Mouse (Mus musculus) hindbrain, postnatal 0 days (tissue): ENCODE results near the gene Gldn. TPM values are rescaled to one million over a fixed set of nuclear protein-coding genes. Genes with fewer than 3 reads are reported as not detected.

Experiments
- ATAC-seq: fragments of 200-750 bp; cut with Nextera tagmentation; 2 replicates; pipeline ENCODE4 v1.8.0; 2017; ENCODE audit warnings: mild to moderate bottlenecking, moderate TSS enrichment, moderate library complexity
- DNase-seq: peaks from one replicate; pipeline ENCODE4 v3.0.0-alpha.2; 2015; ENCODE audit warnings: low spot score
- H3K27ac ChIP-seq: fragments of 300-500 bp; sonication (generic); 2 replicates; pipeline ENCODE4 v1.5.1; 2014; ENCODE audit warnings: mild to moderate bottlenecking
- H3K27me3 ChIP-seq: fragments of 300-500 bp; sonication (generic); 2 replicates; pipeline ENCODE4 v1.6.1; 2014; ENCODE audit warnings: low read length, mixed read lengths; ENCODE audit not compliant: insufficient read depth
- H3K36me3 ChIP-seq: fragments of 300-500 bp; sonication (generic); 2 replicates; pipeline ENCODE4 v1.6.1; 2014; ENCODE audit warnings: low read length, mixed read lengths; ENCODE audit not compliant: insufficient read depth
- H3K4me1 ChIP-seq: fragments of 300-500 bp; sonication (generic); 2 replicates; pipeline ENCODE4 v1.6.1; 2014; ENCODE audit warnings: antibody characterized with exemption, low read length, mixed read lengths; ENCODE audit not compliant: insufficient read depth
- H3K4me2 ChIP-seq: fragments of 300-500 bp; sonication (generic); 2 replicates; pipeline ENCODE4 v1.6.1; 2014; ENCODE audit warnings: low read depth, mild to moderate bottlenecking, low read length, moderate library complexity, mixed read lengths
- H3K4me3 ChIP-seq: fragments of 300-500 bp; sonication (generic); 2 replicates; pipeline ENCODE4 v1.5.1; 2014; ENCODE audit warnings: low read length
- H3K9ac ChIP-seq: fragments of 300-500 bp; sonication (generic); replicated peaks from 2 replicates; pipeline ENCODE4 v1.6.1; 2014; ENCODE audit warnings: mild to moderate bottlenecking, low read length, moderate library complexity, mixed read lengths
- H3K9me3 ChIP-seq: fragments of 300-500 bp; sonication (generic); 2 replicates; pipeline ENCODE4 v1.6.1; 2016; ENCODE audit warnings: low read length, mixed read lengths
- CTCF ChIP-seq: IDR thresholded peaks from 2 replicates; pipeline ENCODE4 v1.5.1; 2016; ENCODE audit warnings: antibody characterized with exemption, control low read depth, low read depth
- WGBS: fragments of 180-500 bp; shearing (Covaris S2); extraction: QIAGEN DNeasy Blood & Tissue Kit; methylation state at CpG from one replicate; pipeline ENCODE4 v1.1.7; 2014; 5-methylcytosine and 5-hydroxymethylcytosine counted together
- polyA plus RNA-seq: library from polyadenylated mRNA; unstranded; fragments of >200 nt; fragmentation: Nextera tagmentation; extraction: Ambion mirVana; gene quantifications from 2 replicates; pipeline ENCODE4 v1.2.1, GENCODE M21; 2015
- total RNA-seq: library from RNA; depleted of rRNA; stranded (reverse); fragments of >200 nt; gene quantifications from 2 replicates; pipeline ENCODE4 v1.2.3, GENCODE M21; 2014; rRNA removed

The Gldn gene
- total and polyA plus RNA-seq, 2 experiments from 2014 or later = 0.21 to 0.78 TPM

- H3K4me1 ChIP-seq = no peaks in the 10 kb centered on the region
- no peak for DNase-seq
- 91% methylated on average over 7 of the region's 8 CpGs for WGBS
Measured at GRCm38 (mm10) chr9:54356756-54357155, 70.5 kb downstream of the Gldn start.

More at GRCm38 (mm10) chr9:54356756-54357155, 70.5 kb downstream of the Gldn start:
- H3K36me3 ChIP-seq = no peaks in the 10 kb centered on the region
- H3K9ac ChIP-seq = no peak overlapping the region
- H3K27me3 ChIP-seq = no peaks in the 10 kb centered on the region
- H3K4me2 ChIP-seq = no peak overlapping the region
- ATAC-seq = no peak
- H3K4me3 ChIP-seq = no peak overlapping the region
- no peak for TF ChIP-seq CTCF
- no peaks in the 10 kb centered on the region for H3K9me3 ChIP-seq
- no peak overlapping the region for H3K27ac ChIP-seq

Other genes with a start within 250 kb of the Gldn start
- 2.4 and 3.3 TPM in 2 replicates for gene Tnfaip8l3, start 218.1 kb upstream of the Gldn start, total RNA-seq
- gene Tnfaip8l3, start 218.1 kb upstream of the Gldn start, polyA plus RNA-seq = 0.91 and 1.2 TPM in 2 replicates
- not detected in 2 replicates for gene Cyp19a1, start 18.4 kb upstream of the Gldn start, total RNA-seq
- not detected in 2 replicates for gene Cyp19a1, start 18.4 kb upstream of the Gldn start, polyA plus RNA-seq
- gene Dmxl2, start 215.1 kb downstream of the Gldn start, total RNA-seq = 106 and 124 TPM in 2 replicates
- gene Dmxl2, start 215.1 kb downstream of the Gldn start, polyA plus RNA-seq = 42.9 and 46.2 TPM in 2 replicates